In the genomic region with DNA sequence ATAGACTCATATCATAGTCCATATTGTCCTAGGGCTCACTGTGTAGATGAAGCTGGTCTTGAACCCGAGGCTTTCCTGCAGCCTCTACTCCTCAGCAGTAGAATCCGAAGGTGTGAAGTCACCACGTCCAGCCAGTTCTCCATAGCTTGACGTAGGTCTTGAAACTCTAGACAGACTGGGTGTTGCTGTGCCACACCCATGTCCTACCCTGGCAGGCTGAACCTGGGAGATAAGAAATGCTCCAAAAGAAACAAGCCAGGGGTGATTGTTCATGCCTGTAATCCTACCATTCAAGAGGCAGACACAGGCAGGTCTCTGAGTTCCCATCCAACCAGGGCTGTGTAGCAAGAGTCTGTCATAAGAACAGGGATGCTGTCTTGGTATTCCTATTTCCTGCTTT, we compare ENCODE assay signal across 17 mouse cellular contexts. TPM values are rescaled to one million over a fixed set of nuclear protein-coding genes. Genes with fewer than 3 reads are reported as not detected.
DNase-seq lines count a peak whose midpoint lies in the region; ATAC-seq lines count a peak whose summit lies in the region.
"Had no signal": no experiment of that assay in that cellular context is flagged by ENCODE, and none has a peak within 500 bp of the region (broad histone marks: within the 10 kb centered on the region; RNA-seq: fewer than 3 reads in every experiment).

No protein-coding gene starts in this region.

- DNase-seq in heart, adult 11 months = peak; percentile 33
- no peak for DNase-seq in heart, adult 18-20 months
- peak; percentile 20 for DNase-seq in c-Kit-positive CD71-negative TER-119-negative erythroid progenitor cells, embryonic 14.5 days (ENCODE audit: low read depth)
- peak; percentile 6 for DNase-seq in large intestine, adult 2 months (ENCODE audit: low read depth, low spot score)
- no peak for DNase-seq in left cerebral cortex, adult 11 months (ENCODE audit: low spot score)
- DNase-seq: adrenal gland, adult 8-10 months; gastrocnemius, postnatal 36 days; layer of hippocampus, adult 9-11 months; left cerebral cortex, postnatal 4 days; thymus, adult 18-20 months had no signal

- 47% methylated on average over 4 of the region's 4 CpGs for WGBS in large intestine, adult 2 months
- WGBS in hindbrain, embryonic 12.5 days = 92% methylated on average over 4 of the region's 4 CpGs

- peak; percentile 85 for ATAC-seq in megakaryocyte progenitor cell, adult 5-6 weeks (replicated peaks; ENCODE audit: poor library complexity)
- ATAC-seq in CD4-positive, CD25-positive, alpha-beta regulatory T cell, adult 4 months = no peak
- ATAC-seq in hindbrain, embryonic 12.5 days (ENCODE audit: low FRiP score) = no peak

- no peak overlapping the region for H3K4me3 ChIP-seq in hindbrain, embryonic 12.5 days
- H3K4me3 ChIP-seq: embryonic facial prominence, embryonic 15.5 days; lung, embryonic 15.5 days; neural tube, embryonic 15.5 days had no signal

- H3K36me3 ChIP-seq in hindbrain, embryonic 12.5 days = peaks cover 56% of the 10 kb centered on the region

- no peak overlapping the region for H3K4me2 ChIP-seq in hindbrain, embryonic 12.5 days (replicated peaks)
- H3K4me2 ChIP-seq: embryonic facial prominence, embryonic 15.5 days; lung, embryonic 15.5 days; neural tube, embryonic 15.5 days had no signal

- H3K9me3 ChIP-seq in hindbrain, embryonic 12.5 days (replicated peaks) = no peaks in the 10 kb centered on the region
- H3K9me3 ChIP-seq: embryonic facial prominence, embryonic 15.5 days; lung, embryonic 15.5 days; neural tube, embryonic 15.5 days had no signal

- no peak overlapping the region for H3K9ac ChIP-seq in hindbrain, embryonic 12.5 days
- H3K9ac ChIP-seq: embryonic facial prominence, embryonic 15.5 days; lung, embryonic 15.5 days; neural tube, embryonic 15.5 days had no signal

- H3K27ac ChIP-seq in hindbrain, embryonic 12.5 days = no peak overlapping the region
- H3K27ac ChIP-seq: embryonic facial prominence, embryonic 15.5 days; kidney, postnatal 0 days; lung, embryonic 15.5 days; neural tube, embryonic 15.5 days had no signal

- no peaks in the 10 kb centered on the region for H3K27me3 ChIP-seq in hindbrain, embryonic 12.5 days
- H3K27me3 ChIP-seq: embryonic facial prominence, embryonic 15.5 days; lung, embryonic 15.5 days; neural tube, embryonic 15.5 days had no signal

- H3K4me1 ChIP-seq in hindbrain, embryonic 12.5 days = no peaks in the 10 kb centered on the region
- H3K4me1 ChIP-seq: embryonic facial prominence, embryonic 15.5 days; lung, embryonic 15.5 days; neural tube, embryonic 15.5 days had no signal

RNA-seq across cellular contexts. Expression of a gene that starts 48.4 kb away (rescaled TPM):
- 100 to 1,000 TPM; 208 to 215 TPM for total RNA-seq in heart, adult 18-20 months (2021)
- polyA plus RNA-seq in large intestine, adult 2 months (2012; rRNA removed) = 11.4 and 15.7 TPM in 2 replicates
- 77.0 and 80.8 TPM in 2 replicates for total RNA-seq in megakaryocyte progenitor cell, adult 5-6 weeks (2015)
- total RNA-seq in megakaryocyte progenitor cell, adult 5-6 weeks (2017) = 72.6 and 74.0 TPM in 2 replicates
- polyA plus RNA-seq in CD4-positive, CD25-positive, alpha-beta regulatory T cell, adult 4 months (2017; shearing (Covaris generic)) = 10 to 100 TPM in 1 of 2 experiments, 1 to 10 TPM in 1; 6.4 to 10.0 TPM
- polyA plus RNA-seq in hindbrain, embryonic 12.5 days (2016; fragmentation: Nextera tagmentation; extraction: Ambion mirVana) = 88.6 and 88.9 TPM in 2 replicates

Comparison
In these comparisons a context has a peak if more than half of its experiments do, and no peak if none do; other contexts are left out.
1. DNase-seq: peak in heart, adult 11 months (single experiment), c-Kit-positive CD71-negative TER-119-negative erythroid progenitor cells, embryonic 14.5 days (single experiment) and large intestine, adult 2 months (single experiment); none in heart, adult 18-20 months (0 of 2) and left cerebral cortex, adult 11 months (single experiment).